10 mouse cellular contexts compared by ENCODE assay signal in genomic region chr15:103627085-103627484, GRCm38 (mm10).
A peak's percentile ranks its signal among the peaks of the same experiment; 100 is the strongest.
DNase-seq lines count a peak whose midpoint lies in the region; ATAC-seq and TF ChIP-seq lines count a peak whose summit lies in the region.
"Had no signal": no experiment of that assay in that cellular context is flagged by ENCODE, and none has a peak within 500 bp of the region (broad histone marks: within the 10 kb centered on the region; RNA-seq: fewer than 3 reads in every experiment).

No protein-coding gene starts in this region.

- H3K4me2 ChIP-seq in midbrain, embryonic 14.5 days (ENCODE audit: low read length), result no peak overlapping the region
- H3K4me2 ChIP-seq in midbrain, embryonic 15.5 days, result no peak overlapping the region
- H3K4me2 ChIP-seq in hindbrain, postnatal 0 days (ENCODE audit: low read depth, low read length), result no peak overlapping the region
- H3K4me2 ChIP-seq: liver, embryonic 13.5 days had no signal

- no peaks in the 10 kb centered on the region for H3K36me3 ChIP-seq in midbrain, embryonic 14.5 days (ENCODE audit: control insufficient read depth, insufficient read depth, low read length)
- no peaks in the 10 kb centered on the region for H3K36me3 ChIP-seq in midbrain, embryonic 15.5 days (replicated peaks)
- no peaks in the 10 kb centered on the region for H3K36me3 ChIP-seq in hindbrain, postnatal 0 days (ENCODE audit: insufficient read depth, low read length)
- H3K36me3 ChIP-seq: liver, embryonic 13.5 days had no signal

- 39% methylated on average over 1 of the region's 1 CpGs for WGBS in midbrain, embryonic 14.5 days
- 37% methylated on average over 1 of the region's 1 CpGs for WGBS in midbrain, embryonic 15.5 days
- 7% methylated on average over 1 of the region's 1 CpGs for WGBS in hindbrain, postnatal 0 days

- DNase-seq in midbrain, embryonic 14.5 days, result peak; percentile 27
- DNase-seq in cerebellum, adult 9-10 months, result peak; percentile 52
- DNase-seq in hindbrain, postnatal 0 days (ENCODE audit: low spot score), result peak; percentile 76
- peak; percentile 57 for DNase-seq in left cerebral cortex, postnatal 4 days
- no peak for DNase-seq in thymus, postnatal 25 days
- DNase-seq in yolk sac, embryonic 10.5 days (ENCODE audit: low spot score), result no peak
- DNase-seq: liver, embryonic 13.5 days had no signal

- H3K9me3 ChIP-seq in midbrain, embryonic 14.5 days (ENCODE audit: control insufficient read depth, low read length), result no peaks in the 10 kb centered on the region
- no peaks in the 10 kb centered on the region for H3K9me3 ChIP-seq in midbrain, embryonic 15.5 days
- no peaks in the 10 kb centered on the region for H3K9me3 ChIP-seq in hindbrain, postnatal 0 days (ENCODE audit: low read length)
- H3K9me3 ChIP-seq: liver, embryonic 13.5 days had no signal

- ATAC-seq in midbrain, embryonic 14.5 days (ENCODE audit: low FRiP score, low TSS enrichment), result no peak
- no peak for ATAC-seq in midbrain, embryonic 15.5 days (replicated peaks)
- peak; percentile 90 for ATAC-seq in hindbrain, postnatal 0 days
- ATAC-seq in granulocyte monocyte progenitor cell, adult 5-6 weeks (replicated peaks; ENCODE audit: poor library complexity, severe bottlenecking), result no peak

- intact Hi-C loops in left cerebral cortex, postnatal 4 days (cut with DNase I), result no loop called here

- H3K27ac ChIP-seq in midbrain, embryonic 14.5 days (replicated peaks; ENCODE audit: low read depth, low read length), result no peak overlapping the region
- H3K27ac ChIP-seq in midbrain, embryonic 15.5 days, result no peak overlapping the region
- H3K27ac ChIP-seq in hindbrain, postnatal 0 days, result peak overlapping the region; percentile 32; the same call in 1 of the 2 replicates
- H3K27ac ChIP-seq: heart, adult 2 months; liver, embryonic 13.5 days had no signal

- H3K4me3 ChIP-seq in midbrain, embryonic 14.5 days (replicated peaks; ENCODE audit: low read depth, low read length), result no peak overlapping the region
- H3K4me3 ChIP-seq in midbrain, embryonic 15.5 days, result no peak overlapping the region
- H3K4me3 ChIP-seq in hindbrain, postnatal 0 days (ENCODE audit: low read length), result no peak overlapping the region
- H3K4me3 ChIP-seq: heart, adult 2 months; liver, embryonic 13.5 days had no signal

- no peaks in the 10 kb centered on the region for H3K4me1 ChIP-seq in midbrain, embryonic 14.5 days (ENCODE audit: control insufficient read depth, insufficient read depth, low read length)
- no peaks in the 10 kb centered on the region for H3K4me1 ChIP-seq in midbrain, embryonic 15.5 days
- H3K4me1 ChIP-seq in hindbrain, postnatal 0 days (ENCODE audit: insufficient read depth, low read length), result no peaks in the 10 kb centered on the region
- H3K4me1 ChIP-seq: liver, embryonic 13.5 days had no signal

- no peak for TF ChIP-seq CTCF in hindbrain, postnatal 0 days (IDR thresholded peaks at IDR 0.05; ENCODE audit: low read depth)

- no peaks in the 10 kb centered on the region for H3K27me3 ChIP-seq in midbrain, embryonic 14.5 days (ENCODE audit: control insufficient read depth, insufficient read depth, low read length)
- H3K27me3 ChIP-seq in midbrain, embryonic 15.5 days (replicated peaks), result no peaks in the 10 kb centered on the region
- H3K27me3 ChIP-seq in hindbrain, postnatal 0 days (ENCODE audit: insufficient read depth, low read length), result no peaks in the 10 kb centered on the region
- H3K27me3 ChIP-seq: liver, embryonic 13.5 days had no signal

- no peak overlapping the region for H3K9ac ChIP-seq in midbrain, embryonic 14.5 days (replicated peaks; ENCODE audit: low read length)
- H3K9ac ChIP-seq in midbrain, embryonic 15.5 days, result no peak overlapping the region
- no peak overlapping the region for H3K9ac ChIP-seq in hindbrain, postnatal 0 days (replicated peaks; ENCODE audit: low read length)
- H3K9ac ChIP-seq: liver, embryonic 13.5 days had no signal

Comparison
In these comparisons a context has a peak if more than half of its experiments do, and no peak if none do; other contexts are left out.
1. DNase-seq: peak in midbrain, embryonic 14.5 days (single experiment), cerebellum, adult 9-10 months (single experiment), hindbrain, postnatal 0 days (single experiment) and left cerebral cortex, postnatal 4 days (single experiment); none in thymus, postnatal 25 days (single experiment) and yolk sac, embryonic 10.5 days (single experiment).